Mouse (Mus musculus) liver, embryonic 14.5 days (tissue): ENCODE data around the gene Scd4. TPM values are rescaled to one million over a fixed set of nuclear protein-coding genes. Genes with fewer than 3 reads are reported as not detected.

Source experiments
- ATAC-seq: fragments of 200-750 bp; cut with Nextera tagmentation; 2 replicates; pipeline ENCODE4 v1.8.0; 2017; ENCODE audit warnings: moderate number of reproducible peaks, mild to moderate bottlenecking, moderate library complexity; ENCODE audit not compliant: insufficient read depth
- DNase-seq, 3 experiments: peaks; one replicate each; pipeline ENCODE4 v3.0.0-alpha.2; 2012 to 2013; ENCODE audit warnings: low read depth in 3 of 3, low spot score in 3 of 3
- H3K27ac ChIP-seq: fragments of 300-500 bp; sonication (generic); 2 replicates; pipeline ENCODE4 v1.5.1; 2014; ENCODE audit warnings: moderate library complexity, mild to moderate bottlenecking, control low read depth, inconsistent platforms
- H3K27me3 ChIP-seq: fragments of 300-500 bp; sonication (generic); 2 replicates; pipeline ENCODE4 v1.6.1; 2014; ENCODE audit warnings: mild to moderate bottlenecking, low read length, moderate library complexity; ENCODE audit not compliant: control insufficient read depth, insufficient read depth
- H3K36me3 ChIP-seq: fragments of 300-500 bp; sonication (generic); replicated peaks from 2 replicates; pipeline ENCODE4 v1.6.1; 2014; ENCODE audit warnings: low read depth; ENCODE audit not compliant: control insufficient read depth, insufficient read depth
- H3K4me1 ChIP-seq, 2 experiments: fragments of 200-500 bp in 1 of 2; fragments of 300-500 bp in 1 of 2; sonication (generic) in 1 of 2; replicated peaks; 2 replicates each; pipeline ENCODE4 v1.6.1; 2012 to 2014; ENCODE audit warnings: antibody characterized with exemption in 1 of 2, inconsistent platforms in 1 of 2, low read length in 1 of 2; ENCODE audit not compliant: control insufficient read depth in 2 of 2, insufficient read depth in 2 of 2
- H3K4me2 ChIP-seq: fragments of 300-500 bp; sonication (generic); 2 replicates; pipeline ENCODE4 v1.6.1; 2014; ENCODE audit warnings: low read depth, mild to moderate bottlenecking, control low read depth, moderate library complexity
- H3K4me3 ChIP-seq, 2 experiments: fragments of 200-500 bp in 1 of 2; fragments of 300-500 bp in 1 of 2; sonication (generic) in 1 of 2; 2 replicates each; pipeline ENCODE4 v1.5.1; 2012 to 2014; ENCODE audit warnings: low read depth in 2 of 2, low read length in 2 of 2, mild to moderate bottlenecking in 2 of 2, control low read depth in 1 of 2, inconsistent platforms in 1 of 2, moderate library complexity in 1 of 2; ENCODE audit not compliant: insufficient read depth in 1 of 2
- H3K9ac ChIP-seq: fragments of 300-500 bp; sonication (generic); replicated peaks from 2 replicates; pipeline ENCODE4 v1.6.1; 2014; ENCODE audit warnings: mild to moderate bottlenecking, control low read depth, moderate library complexity
- H3K9me3 ChIP-seq: fragments of 300-500 bp; sonication (generic); 2 replicates; pipeline ENCODE4 v1.6.1; 2016; ENCODE audit warnings: low read length, mixed read lengths; ENCODE audit not compliant: control insufficient read depth
- CTCF ChIP-seq: IDR thresholded peaks from 2 replicates; pipeline ENCODE4 v1.5.1; 2016; ENCODE audit warnings: antibody characterized with exemption, low read depth, control low read depth
- EP300 ChIP-seq: IDR thresholded peaks from 2 replicates; pipeline ENCODE4 v1.6.1; 2016; ENCODE audit warnings: antibody characterized with exemption, low read depth
- WGBS: fragments of 180-500 bp; shearing (Covaris S2); extraction: QIAGEN DNeasy Blood & Tissue Kit; methylation state at CpG from one replicate; pipeline ENCODE4 v1.1.7; 2014; ENCODE audit not compliant: insufficient replicate concordance; 5-methylcytosine and 5-hydroxymethylcytosine counted together
- polyA plus RNA-seq, 2 experiments: library from polyadenylated mRNA; depleted of rRNA in 1 of 2; stranded (reverse) in 1 of 2; unstranded in 1 of 2; fragments of >200 nt; fragmentation: Nextera tagmentation in 1 of 2; extraction: Ambion mirVana in 1 of 2; gene quantifications; 2 replicates each; pipeline versions ENCODE4 v1.2.1 to v1.2.3; 2012 to 2014

Scd4 gene
- polyA plus RNA-seq, 2 experiments: 0.04 TPM; not detected in 1

DNA sequence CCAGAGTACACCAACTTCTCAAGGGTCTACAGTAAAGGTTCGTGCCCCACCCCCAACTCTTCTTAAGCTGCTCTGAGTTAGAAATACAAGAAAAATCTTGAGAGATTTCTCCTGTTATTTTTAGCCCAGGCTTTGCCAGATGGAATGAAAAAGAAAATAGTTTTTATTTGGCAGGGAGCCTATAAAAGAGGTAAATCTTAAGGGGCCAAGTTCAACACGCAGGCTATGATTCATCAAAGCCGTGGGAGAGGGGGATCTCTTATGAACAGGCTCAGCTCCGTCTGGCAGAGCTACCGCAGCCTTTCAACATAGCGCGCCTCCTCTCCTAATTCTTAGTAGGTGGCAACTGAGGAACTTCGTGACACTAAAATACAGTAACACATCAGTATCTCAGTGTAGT is 29.4 kb upstream of the Scd4 start:
- WGBS: 85% methylated on average over 8 of the region's 8 CpGs
- Histone ChIP-seq H3K4me2 (no peak overlapping the region), H3K9ac (no peak overlapping the region), H3K4me3 (no peak overlapping the region), H3K4me1 (peaks cover 26 to 32% of the 10 kb centered on the region in 2 experiments), H3K36me3 (peaks cover 80% of the 10 kb centered on the region), H3K27me3 (no peaks in the 10 kb centered on the region), H3K9me3 (no peaks in the 10 kb centered on the region), H3K27ac (no peak overlapping the region)
- TF ChIP-seq EP300: no peak
- no peak for TF ChIP-seq CTCF
- ATAC-seq (no peak), DNase-seq (no peak)

DNA sequence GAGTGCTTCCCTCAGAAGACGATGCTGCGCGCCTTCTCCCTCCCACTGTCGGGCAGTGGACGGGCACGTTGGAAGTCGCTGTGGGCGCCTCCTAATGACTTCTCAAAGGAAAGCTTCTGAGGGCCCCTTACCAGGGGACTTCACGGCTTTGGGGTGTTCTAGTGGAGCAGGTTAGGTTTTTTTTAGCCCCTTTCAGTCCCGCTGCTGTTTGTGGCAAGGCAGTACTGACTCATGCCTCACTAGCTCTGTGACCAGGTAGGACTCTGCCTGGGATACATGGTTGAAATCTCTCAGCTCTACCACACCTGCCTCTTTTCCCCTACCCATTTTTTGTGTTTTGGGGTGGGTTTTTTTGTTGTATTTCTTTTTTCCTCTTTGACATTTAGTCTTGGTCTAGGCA is 28.5 kb upstream of the Scd4 start:
- 85% methylated on average over 10 of the region's 10 CpGs for WGBS
- TF ChIP-seq CTCF: no peak
- TF ChIP-seq EP300: no peak
- DNase-seq (no peak), ATAC-seq (no peak)
- Histone ChIP-seq H3K4me3 (no peak overlapping the region), H3K4me2 (no peak overlapping the region), H3K27me3 (no peaks in the 10 kb centered on the region), H3K27ac (no peak overlapping the region), H3K9ac (no peak overlapping the region), H3K36me3 (peaks cover 72% of the 10 kb centered on the region), H3K9me3 (no peaks in the 10 kb centered on the region), H3K4me1 (peaks cover 23 to 24% of the 10 kb centered on the region in 2 experiments)

DNA sequence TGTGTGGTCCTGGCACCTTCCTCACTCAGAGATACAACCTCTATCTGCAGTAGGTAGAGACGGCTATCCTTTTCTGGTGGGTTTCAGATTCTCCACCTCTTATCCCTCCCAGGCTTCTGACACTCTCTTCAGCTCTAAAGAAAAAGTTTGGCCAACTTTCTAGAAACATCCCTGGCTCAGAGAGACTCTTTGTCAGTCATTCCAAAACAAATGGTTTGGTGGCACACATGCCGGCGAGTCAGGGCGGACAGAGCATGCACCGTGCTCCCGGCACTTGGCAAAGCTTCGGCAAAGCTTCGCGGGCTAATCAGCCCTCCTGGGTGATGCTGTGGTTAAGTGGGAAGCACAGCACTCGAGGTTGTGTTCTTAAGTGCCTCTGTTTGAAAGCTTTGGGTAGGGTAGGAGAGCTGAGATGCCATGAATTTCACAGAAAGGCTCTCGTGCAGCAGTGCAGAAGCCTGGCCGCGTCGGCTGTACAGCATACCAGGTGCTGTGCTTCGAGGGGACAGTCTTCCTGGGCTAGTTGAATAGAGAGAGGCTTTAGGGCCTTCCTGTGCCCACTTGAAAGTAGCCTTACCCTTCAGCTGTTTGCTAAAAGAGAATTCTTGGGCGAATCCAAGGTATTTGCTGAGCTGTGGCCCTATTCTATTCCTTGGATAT is 27.9 kb upstream of the Scd4 start:
- H3K9ac ChIP-seq: no peak overlapping the region
- H3K4me3 ChIP-seq: no peak overlapping the region
- no peaks in the 10 kb centered on the region for H3K27me3 ChIP-seq
- peaks cover 67% of the 10 kb centered on the region for H3K36me3 ChIP-seq
- H3K4me2 ChIP-seq: no peak overlapping the region
- TF ChIP-seq CTCF (no peak), EP300 (no peak)
- peaks cover 20% of the 10 kb centered on the region in 2 experiments for H3K4me1 ChIP-seq
- 89% methylated on average over 16 of the region's 16 CpGs for WGBS
- H3K27ac ChIP-seq: no peak overlapping the region
- no peak for DNase-seq
- no peak for ATAC-seq
- H3K9me3 ChIP-seq: no peaks in the 10 kb centered on the region

DNA sequence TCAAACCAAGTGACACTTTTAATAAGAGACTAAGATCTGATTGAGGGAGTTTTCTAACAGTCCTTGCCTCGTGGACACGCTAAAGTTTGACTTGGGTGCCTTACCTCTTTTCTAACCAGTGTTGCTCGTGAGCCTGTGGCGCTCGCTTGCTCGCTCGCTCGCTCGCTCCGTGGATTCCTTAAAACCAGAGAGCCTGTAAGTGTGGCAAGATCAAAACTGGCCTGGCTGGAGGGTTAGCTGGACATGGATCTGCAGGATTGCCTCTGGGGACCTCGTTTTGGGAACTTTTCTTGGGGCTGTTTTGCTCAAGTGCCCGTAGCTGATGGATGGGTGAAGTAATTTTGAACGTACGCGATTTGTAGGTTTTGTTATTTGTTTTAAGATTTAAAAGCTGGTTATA is 27.2 kb upstream of the Scd4 start:
- DNase-seq: no peak
- TF ChIP-seq EP300 (no peak), CTCF (no peak)
- peaks cover 60% of the 10 kb centered on the region for H3K36me3 ChIP-seq
- no peaks in the 10 kb centered on the region for H3K27me3 ChIP-seq
- no peak overlapping the region for H3K9ac ChIP-seq
- no peak for ATAC-seq
- no peaks in the 10 kb centered on the region for H3K9me3 ChIP-seq
- WGBS: 86% methylated on average over 15 of the region's 15 CpGs
- no peak overlapping the region for H3K27ac ChIP-seq
- H3K4me2 ChIP-seq: no peak overlapping the region
- H3K4me1 ChIP-seq: peaks cover 13% of the 10 kb centered on the region in 2 experiments
- no peak overlapping the region for H3K4me3 ChIP-seq

DNA sequence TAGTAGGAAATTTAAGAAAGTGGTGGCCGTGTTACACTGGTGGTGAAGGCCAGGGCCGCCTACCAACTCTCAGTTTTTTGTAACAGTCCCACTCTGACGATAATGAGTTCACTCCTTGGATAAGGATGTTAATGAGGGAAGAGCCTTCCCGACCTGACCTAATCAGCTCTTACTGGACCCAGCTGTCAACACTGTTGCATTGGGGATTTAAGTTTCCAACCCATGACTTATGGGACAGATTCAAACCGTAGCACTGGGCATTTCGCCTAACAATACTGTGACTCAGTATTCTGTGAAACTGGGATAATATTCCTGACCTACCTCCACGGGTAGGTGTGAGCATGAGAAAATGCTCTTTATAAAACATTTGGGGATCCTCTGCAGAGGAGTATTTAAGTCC is 26.7 kb upstream of the Scd4 start:
- Histone ChIP-seq H3K4me2 (no peak overlapping the region), H3K4me1 (peaks cover 8 to 11% of the 10 kb centered on the region in 2 experiments), H3K27ac (no peak overlapping the region), H3K9me3 (no peaks in the 10 kb centered on the region), H3K27me3 (no peaks in the 10 kb centered on the region), H3K4me3 (no peak overlapping the region), H3K36me3 (peaks cover 55% of the 10 kb centered on the region), H3K9ac (no peak overlapping the region)
- TF ChIP-seq EP300 (no peak), CTCF (no peak)
- DNase-seq: no peak
- 73% methylated on average over 7 of the region's 7 CpGs for WGBS
- ATAC-seq: no peak
